Mouse (Mus musculus) erythroblast, embryonic 14.5 days (primary cell): Measurements from ENCODE around the gene Thap2.

Experiments
- GATA1 ChIP-seq: IDR thresholded peaks from 2 replicates; pipeline ENCODE4 v1.6.1; 2012; ENCODE audit warnings: low read length, inconsistent platforms, mixed read lengths
- TAL1 ChIP-seq: IDR thresholded peaks from 3 replicates; pipeline ENCODE4 v1.6.1; 2012; ENCODE audit warnings: low read length, inconsistent platforms, mixed read lengths

GRCm38 (mm10) chr10:115421976-115422375 lies 37.7 kb upstream of the Thap2 start:
- TF ChIP-seq GATA1 = no peak
- TF ChIP-seq TAL1 = no peak
